Mouse (Mus musculus) brown adipose tissue, adult 24 weeks (tissue): ENCODE measurements around the gene H2-M5. TPM values are rescaled to one million over a fixed set of nuclear protein-coding genes. Genes with fewer than 3 reads are reported as not detected.

Experiments
- H3K27ac ChIP-seq: fragments of 200-500 bp; replicated peaks from 2 replicates; pipeline ENCODE4 v1.5.1; 2012; ENCODE audit warnings: low read depth, mild to moderate bottlenecking, low read length
- H3K4me1 ChIP-seq: fragments of 200-500 bp; 2 replicates; pipeline ENCODE4 v1.6.1; 2012; ENCODE audit warnings: low read length, mixed read lengths; ENCODE audit not compliant: control insufficient read depth, insufficient read depth, insufficient read length
- H3K4me3 ChIP-seq: fragments of 200-500 bp; 2 replicates; pipeline ENCODE4 v1.5.1; 2012; ENCODE audit warnings: low read depth, mild to moderate bottlenecking, low read length, moderate library complexity; ENCODE audit not compliant: insufficient read depth
- polyA plus RNA-seq: library from polyadenylated mRNA; stranded (reverse); fragments of >200 nt; gene quantifications from 2 replicates; pipeline ENCODE4 v1.2.4, GENCODE M21; 2012; ENCODE audit not compliant: missing spikeins, insufficient read depth, insufficient read length

Gene H2-M5
- polyA plus RNA-seq, 1 experiment, result not detected

DNA sequence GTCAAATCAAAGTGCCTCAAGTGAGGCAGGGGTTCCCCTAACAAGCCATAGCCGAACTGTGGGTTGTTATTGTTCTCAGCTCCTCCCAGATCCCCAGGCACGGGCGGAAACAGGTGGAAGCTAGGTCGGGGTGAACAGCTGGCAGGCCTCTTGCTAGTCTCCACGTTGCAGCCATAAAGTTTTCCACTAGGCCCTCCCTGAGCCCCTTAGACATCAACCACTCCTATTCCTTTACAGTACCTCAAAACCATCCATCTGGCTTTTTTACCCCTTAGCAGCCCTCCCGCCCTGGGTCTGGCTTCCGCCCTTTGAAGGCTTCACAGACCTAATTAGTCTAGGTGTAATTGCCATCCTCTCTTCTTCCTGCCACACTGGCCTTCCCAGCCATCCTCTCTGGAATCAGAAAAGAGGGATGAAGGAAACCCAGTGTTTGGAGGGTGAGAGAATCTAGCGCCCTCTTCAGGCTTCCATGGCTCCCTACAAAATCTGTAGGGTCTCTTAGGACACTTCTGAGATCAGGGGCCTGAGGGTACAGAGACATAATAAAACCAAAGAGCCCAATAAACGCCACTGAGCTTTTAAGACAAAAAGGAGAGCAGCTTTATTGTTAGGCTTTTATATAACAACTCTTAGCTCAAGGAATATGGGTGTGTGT lies 45.1 kb downstream of the H2-M5 start:
- H3K27ac ChIP-seq, result no peak overlapping the region
- H3K4me1 ChIP-seq, result peaks cover 5% of the 10 kb centered on the region
- H3K4me3 ChIP-seq, result no peak overlapping the region

DNA sequence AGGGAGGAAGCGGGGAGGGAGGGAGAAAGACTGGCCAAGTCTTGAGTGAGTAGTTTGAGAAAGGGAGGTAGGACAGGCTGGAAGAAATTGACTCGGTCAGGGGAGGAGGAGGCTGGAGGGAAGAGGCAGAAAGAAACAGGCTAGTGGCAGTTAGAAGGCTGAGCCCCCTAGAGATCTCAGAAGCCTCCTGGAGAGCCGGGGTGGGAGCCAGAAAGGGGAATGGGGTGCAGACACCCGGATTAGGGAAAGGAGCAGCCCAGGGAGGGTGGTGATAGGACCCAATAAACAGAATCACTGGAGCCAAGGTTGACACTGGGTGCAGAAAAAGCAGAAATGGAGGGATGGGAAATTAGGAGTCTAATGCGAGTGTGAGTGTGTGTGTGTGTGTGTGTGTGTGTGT lies 45.6 kb downstream of the H2-M5 start:
- peaks cover 5% of the 10 kb centered on the region for H3K4me1 ChIP-seq
- H3K27ac ChIP-seq, result no peak overlapping the region
- H3K4me3 ChIP-seq, result no peak overlapping the region

DNA sequence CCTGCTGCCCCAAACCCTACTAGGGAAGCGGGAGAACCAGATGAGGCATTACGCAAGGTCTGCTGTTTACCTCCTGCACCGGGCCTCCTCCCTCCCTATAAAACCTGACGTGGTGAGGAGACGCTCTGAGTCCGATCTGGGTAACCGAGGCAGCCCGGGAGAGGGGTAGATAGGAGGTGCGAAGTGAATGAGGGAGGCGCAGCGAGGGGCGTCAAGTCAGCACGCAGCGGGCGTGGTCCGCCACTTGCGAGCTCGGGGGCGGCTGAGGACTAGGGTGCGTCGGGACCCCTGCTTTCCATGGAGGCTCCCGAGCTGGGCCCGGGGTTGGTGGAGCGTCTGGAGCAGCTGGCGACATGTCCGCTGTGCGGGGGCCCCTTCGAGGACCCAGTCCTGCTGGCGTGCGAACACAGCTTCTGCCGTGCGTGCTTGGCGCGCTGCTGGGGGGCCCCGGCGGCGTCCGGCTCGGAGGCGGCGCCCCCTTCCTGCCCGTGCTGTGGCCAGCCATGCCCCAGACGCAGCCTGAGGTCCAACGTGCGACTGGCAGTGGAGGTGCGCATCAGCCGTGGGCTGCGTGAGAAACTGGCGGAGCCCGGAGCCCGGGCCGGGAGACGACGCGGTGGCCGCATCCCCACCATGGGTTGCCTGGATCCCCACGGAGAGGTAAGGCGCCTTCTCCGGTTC lies 46.4 kb downstream of the H2-M5 start, which contains the start of gene Rnf39:
Gene Rnf39, plus strand, starts transcription at position 128 of the 681 bp plus-strand sequence.
- Histone ChIP-seq H3K4me3 (peak within 1 kb of the TSS; percentile 43), H3K4me1 (peaks cover 5% of the 10 kb centered on the region), H3K27ac (no peak within 1 kb of the TSS)

DNA sequence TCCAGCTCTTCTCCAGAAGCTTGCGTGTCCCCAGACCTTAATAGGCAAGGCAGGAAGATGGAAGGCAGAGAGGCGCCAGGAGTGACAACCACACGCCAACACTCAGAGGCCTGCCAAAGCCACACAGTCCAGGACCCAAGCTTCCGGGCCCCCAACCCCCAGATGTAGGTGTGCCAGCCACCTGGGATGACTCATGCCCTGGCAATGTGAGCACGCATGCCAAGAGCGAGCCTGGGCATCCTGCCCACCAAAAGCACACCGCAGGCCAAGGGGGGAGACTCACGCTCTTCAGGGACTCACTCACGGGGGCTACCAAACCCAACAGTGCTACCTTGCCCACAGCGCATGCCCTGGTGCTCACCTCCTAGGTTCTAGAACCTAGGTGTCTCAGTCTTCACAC lies 46.9 kb downstream of the H2-M5 start:
- H3K4me3 ChIP-seq, result peak overlapping the region; percentile 43
- H3K27ac ChIP-seq, result no peak overlapping the region
- peaks cover 1% of the 10 kb centered on the region for H3K4me1 ChIP-seq

DNA sequence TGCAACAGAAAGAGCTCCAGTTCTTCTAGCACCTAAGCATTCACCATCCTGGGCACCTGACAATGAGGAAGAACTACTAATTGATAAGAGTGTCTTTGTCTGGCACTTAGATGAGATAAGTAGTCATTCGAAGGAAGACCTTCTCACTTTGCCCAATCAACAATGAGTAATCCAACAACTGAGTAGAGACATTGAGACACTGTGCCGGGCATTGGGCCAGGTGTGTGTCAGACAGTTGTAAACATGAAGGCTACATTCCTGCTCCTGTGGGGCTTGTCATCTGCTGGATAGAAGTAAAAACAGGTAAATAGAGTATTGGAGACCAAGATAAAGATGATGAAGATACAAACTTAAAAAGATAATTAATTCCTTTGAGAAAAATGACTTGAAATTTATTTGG lies 51.3 kb downstream of the H2-M5 start:
- Histone ChIP-seq H3K4me1 (no peaks in the 10 kb centered on the region), H3K27ac (no peak overlapping the region), H3K4me3 (no peak overlapping the region)

Other genes with a start within 250 kb of the H2-M5 start
- not detected in 2 replicates for gene H2-M10.5, start 216.6 kb downstream of the H2-M5 start, polyA plus RNA-seq
- not detected in 2 replicates for gene H2-M10.6, start 177.4 kb downstream of the H2-M5 start, polyA plus RNA-seq
- 14.9 and 17.1 TPM in 2 replicates for gene Trim26, start 152.4 kb downstream of the H2-M5 start, polyA plus RNA-seq
- not detected in 2 replicates for gene Trim15, start 122.3 kb downstream of the H2-M5 start, polyA plus RNA-seq
- 0.67 TPM in 1 of 2 replicates, not detected in the other for gene Trim10, start 120.0 kb downstream of the H2-M5 start, polyA plus RNA-seq
- not detected in 2 replicates for gene Trim40, start 99.4 kb downstream of the H2-M5 start, polyA plus RNA-seq
- gene Trim31, start 91.4 kb downstream of the H2-M5 start, polyA plus RNA-seq, result not detected in 2 replicates
- not detected in 2 replicates for gene Rnf39, start 46.6 kb downstream of the H2-M5 start, polyA plus RNA-seq
- 55.7 and 69.7 TPM in 2 replicates for gene Ppp1r11, start 37.8 kb downstream of the H2-M5 start, polyA plus RNA-seq
- gene Znrd1, start 31.0 kb downstream of the H2-M5 start, polyA plus RNA-seq, result 32.3 and 39.8 TPM in 2 replicates
- gene Znrd1as, start 30.9 kb downstream of the H2-M5 start, polyA plus RNA-seq, result 28.6 and 29.2 TPM in 2 replicates
- gene 2410137M14Rik, start 8.3 kb downstream of the H2-M5 start, polyA plus RNA-seq, result not detected in 2 replicates
- gene Zfp57, start 11.6 kb upstream of the H2-M5 start, polyA plus RNA-seq, result not detected in 2 replicates
- gene Mog, start 33.9 kb upstream of the H2-M5 start, polyA plus RNA-seq, result not detected in 2 replicates
- gene Gabbr1, start 56.4 kb upstream of the H2-M5 start, polyA plus RNA-seq, result 3.8 and 4.5 TPM in 2 replicates
- not detected in 2 replicates for gene Olfr90, start 99.0 kb upstream of the H2-M5 start, polyA plus RNA-seq
- gene Olfr91, start 108.7 kb upstream of the H2-M5 start, polyA plus RNA-seq, result not detected in 2 replicates
- gene Olfr92, start 130.6 kb upstream of the H2-M5 start, polyA plus RNA-seq, result not detected in 2 replicates
- gene Olfr93, start 172.0 kb upstream of the H2-M5 start, polyA plus RNA-seq, result not detected in 2 replicates
- gene Ubd, start 204.4 kb upstream of the H2-M5 start, polyA plus RNA-seq, result 2.6 and 2.9 TPM in 2 replicates
- not detected in 2 replicates for gene Olfr94, start 211.5 kb upstream of the H2-M5 start, polyA plus RNA-seq
- not detected in 2 replicates for gene Olfr95, start 223.6 kb upstream of the H2-M5 start, polyA plus RNA-seq
- gene Olfr96, start 230.6 kb upstream of the H2-M5 start, polyA plus RNA-seq, result not detected in 2 replicates
- not detected in 2 replicates for gene Olfr97, start 247.8 kb upstream of the H2-M5 start, polyA plus RNA-seq